Mouse (Mus musculus) erythroblast, embryonic 14.5 days (primary cell): ENCODE results near the gene 1600014C23Rik. TPM values are rescaled to one million over a fixed set of nuclear protein-coding genes. Genes with fewer than 3 reads are reported as not detected.

Experiments used
- H3K27me3 ChIP-seq: 2 replicates; pipeline ENCODE4 v1.6.1; 2012; ENCODE audit warnings: inconsistent platforms; ENCODE audit not compliant: control insufficient read depth
- H3K36me3 ChIP-seq: 2 replicates; pipeline ENCODE4 v1.6.1; 2012; ENCODE audit warnings: mild to moderate bottlenecking, inconsistent platforms; ENCODE audit not compliant: control insufficient read depth
- H3K4me1 ChIP-seq: 2 replicates; pipeline ENCODE4 v1.6.1; 2012; ENCODE audit warnings: inconsistent platforms; ENCODE audit not compliant: control insufficient read depth
- H3K4me3 ChIP-seq: replicated peaks from 2 replicates; pipeline ENCODE3; 2012; ENCODE audit warnings: moderate library complexity, mild to moderate bottlenecking, inconsistent platforms
- H3K9me3 ChIP-seq: 2 replicates; pipeline ENCODE4 v1.6.1; 2012; ENCODE audit warnings: low read length, inconsistent platforms, mixed read lengths; ENCODE audit not compliant: control insufficient read depth
- GATA1 ChIP-seq: IDR thresholded peaks from 2 replicates; pipeline ENCODE4 v1.6.1; 2012; ENCODE audit warnings: low read length, inconsistent platforms, mixed read lengths
- TAL1 ChIP-seq: IDR thresholded peaks from 3 replicates; pipeline ENCODE4 v1.6.1; 2012; ENCODE audit warnings: low read length, inconsistent platforms, mixed read lengths
- polyA plus RNA-seq: library from polyadenylated mRNA; stranded (reverse); fragments of >175 nt; gene quantifications from 2 replicates; pipeline ENCODE4 v1.2.3, GENCODE M21; 2012

The 1600014C23Rik gene
- polyA plus RNA-seq, 1 experiment, result not detected

DNA sequence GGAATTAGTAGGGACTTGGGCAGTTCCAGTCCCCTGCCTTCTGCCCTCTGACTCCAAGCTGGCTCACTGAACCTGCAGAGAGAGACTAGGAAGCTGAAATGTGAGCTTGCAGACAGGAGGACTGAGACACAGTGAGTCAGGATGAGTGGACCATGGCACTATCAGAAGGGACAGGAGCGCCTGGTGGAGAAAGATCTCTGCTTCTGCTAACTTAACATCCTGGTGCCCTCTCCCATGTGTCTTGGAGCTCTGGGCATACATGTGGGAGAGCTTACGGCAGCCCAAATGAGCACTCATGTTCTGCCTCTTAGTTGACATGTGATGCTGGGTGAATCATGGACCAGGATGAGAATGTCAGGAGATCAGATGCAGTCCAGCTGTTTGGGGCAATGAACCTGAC lies 12.0 kb upstream of the 1600014C23Rik start:
- no peaks in the 10 kb centered on the region for H3K9me3 ChIP-seq
- H3K36me3 ChIP-seq, result no peaks in the 10 kb centered on the region
- no peak for TF ChIP-seq GATA1
- TF ChIP-seq TAL1, result peak; percentile 46; the same call in 1 of the 3 replicates
- no peak overlapping the region for H3K4me3 ChIP-seq
- no peaks in the 10 kb centered on the region; the same call in 1 of the 2 replicates for H3K27me3 ChIP-seq
- peaks cover 66% of the 10 kb centered on the region for H3K4me1 ChIP-seq

DNA sequence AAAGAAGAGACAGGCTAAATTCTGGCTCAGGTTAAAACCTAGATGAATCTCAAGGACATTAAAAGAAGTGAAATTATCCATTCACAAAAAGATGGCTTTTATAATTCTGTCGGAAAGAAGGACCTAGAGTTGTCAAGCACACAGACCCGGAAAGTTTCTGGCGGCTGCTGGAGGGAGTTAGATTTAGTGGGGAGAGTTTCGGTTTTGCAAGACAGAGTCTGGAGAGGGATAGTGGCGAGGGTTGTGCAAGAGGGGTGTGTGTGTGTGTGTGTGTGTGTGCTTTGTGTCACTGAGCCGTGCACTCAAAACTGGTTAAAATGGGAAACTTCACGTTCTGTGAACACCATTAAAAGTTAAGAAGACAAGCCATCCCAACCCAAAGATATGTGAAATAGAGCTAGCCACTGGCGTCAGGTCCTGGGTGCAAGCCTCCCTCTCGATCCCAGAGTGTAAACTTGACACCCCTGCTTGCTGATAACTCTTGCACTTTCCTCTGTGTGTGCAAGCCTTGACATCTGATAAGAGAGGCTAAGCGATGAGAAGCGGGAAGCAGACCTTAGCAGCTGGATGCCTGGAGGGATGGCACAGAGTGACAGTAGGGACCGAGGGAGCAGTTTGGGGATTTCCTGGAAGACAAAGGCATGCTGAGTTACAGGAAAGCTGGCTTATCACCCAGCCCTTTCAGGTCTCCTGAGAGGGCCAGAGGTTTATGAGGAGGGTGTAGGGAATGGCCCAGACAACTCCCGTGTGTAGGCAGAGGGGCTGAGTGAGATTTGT lies 8.9 kb upstream of the 1600014C23Rik start:
- H3K9me3 ChIP-seq, result no peaks in the 10 kb centered on the region
- no peak for TF ChIP-seq GATA1
- no peak for TF ChIP-seq TAL1
- no peaks in the 10 kb centered on the region for H3K36me3 ChIP-seq
- H3K4me3 ChIP-seq, result no peak overlapping the region
- peaks cover 55% of the 10 kb centered on the region for H3K4me1 ChIP-seq
- no peaks in the 10 kb centered on the region; the same call in 1 of the 2 replicates for H3K27me3 ChIP-seq

DNA sequence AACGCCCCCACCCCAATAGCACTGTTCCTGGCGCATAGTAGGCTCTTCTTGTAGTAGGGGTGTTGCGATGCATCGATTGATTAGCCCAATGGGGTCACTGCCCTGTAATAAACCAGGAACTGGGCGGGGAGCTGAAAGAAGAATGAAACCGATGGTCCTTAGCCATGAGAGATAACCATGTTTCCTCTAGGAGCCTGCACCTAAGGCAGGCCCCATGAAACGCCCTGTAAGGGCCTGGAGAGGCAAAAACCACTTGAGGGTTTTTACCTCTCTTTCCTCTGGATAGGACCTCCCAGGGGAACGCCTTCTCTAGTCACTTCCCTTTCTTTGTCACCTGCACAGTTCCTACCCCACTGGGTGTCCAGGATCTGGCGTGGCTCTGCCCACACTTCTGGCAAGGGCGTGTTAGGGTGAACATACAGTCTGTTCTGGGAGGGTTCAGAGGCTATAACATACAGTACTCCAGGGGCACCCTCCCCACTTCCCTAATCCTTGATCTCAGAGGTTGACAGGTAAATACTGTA lies 3.5 kb upstream of the 1600014C23Rik start:
- Histone ChIP-seq H3K9me3 (no peaks in the 10 kb centered on the region), H3K36me3 (no peaks in the 10 kb centered on the region), H3K4me1 (peaks cover 53% of the 10 kb centered on the region), H3K27me3 (peaks cover 29% of the 10 kb centered on the region), H3K4me3 (peak overlapping the region; percentile 72)
- no peak for TF ChIP-seq GATA1
- no peak for TF ChIP-seq TAL1

DNA sequence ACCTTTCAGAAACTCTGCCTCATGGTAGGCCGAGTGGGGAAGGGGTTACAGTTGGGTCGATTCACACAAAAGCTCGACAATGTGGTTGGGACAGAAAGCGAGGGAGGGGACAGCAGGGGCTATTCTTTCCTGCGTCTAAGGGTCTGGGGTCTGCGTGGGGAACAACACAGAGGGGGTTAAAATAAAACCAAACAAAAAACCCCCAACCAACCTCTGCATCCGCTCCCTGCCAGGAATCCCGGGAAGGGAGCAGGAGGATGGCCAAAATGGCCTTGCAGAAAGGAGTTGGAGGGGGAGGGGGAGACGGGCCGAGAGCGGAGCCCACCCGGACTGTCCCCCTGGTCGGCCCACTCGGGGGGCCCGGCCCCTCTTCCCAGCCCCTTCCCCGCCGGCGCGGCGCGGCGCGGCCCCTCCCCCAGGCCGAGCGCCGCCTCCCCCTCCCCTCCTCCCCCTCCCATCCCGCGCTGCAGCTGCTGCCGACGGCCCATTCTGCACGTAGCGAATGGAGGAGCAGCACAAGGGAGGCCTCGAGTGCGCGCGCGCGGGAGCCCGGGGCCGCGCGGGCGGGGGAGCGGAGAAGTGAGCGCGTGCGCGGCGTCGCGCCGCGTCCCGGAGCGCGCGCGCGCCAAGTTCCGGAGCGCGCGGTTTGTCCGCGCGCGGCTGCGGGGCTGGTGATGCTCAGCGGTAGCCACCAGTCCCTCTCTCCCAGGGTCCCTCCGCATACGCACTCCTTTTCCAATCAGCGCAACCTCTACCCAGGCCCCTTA lies 2.9 kb upstream of the 1600014C23Rik start:
- Histone ChIP-seq H3K4me1 (peaks cover 50% of the 10 kb centered on the region), H3K9me3 (no peaks in the 10 kb centered on the region), H3K36me3 (no peaks in the 10 kb centered on the region), H3K4me3 (peak overlapping the region; percentile 72), H3K27me3 (peaks cover 34% of the 10 kb centered on the region)
- TF ChIP-seq TAL1 (no peak), GATA1 (no peak)

- TF ChIP-seq TAL1 (no peak), GATA1 (no peak)
- peaks cover 50% of the 10 kb centered on the region for H3K4me1 ChIP-seq
- peak overlapping the region; percentile 72 for H3K4me3 ChIP-seq
- peaks cover 36% of the 10 kb centered on the region for H3K27me3 ChIP-seq
- H3K9me3 ChIP-seq, result no peaks in the 10 kb centered on the region
- H3K36me3 ChIP-seq, result no peaks in the 10 kb centered on the region
Measured at GRCm38 (mm10) chr17:45735382-45736310, 2.0 kb upstream of the 1600014C23Rik start.

DNA sequence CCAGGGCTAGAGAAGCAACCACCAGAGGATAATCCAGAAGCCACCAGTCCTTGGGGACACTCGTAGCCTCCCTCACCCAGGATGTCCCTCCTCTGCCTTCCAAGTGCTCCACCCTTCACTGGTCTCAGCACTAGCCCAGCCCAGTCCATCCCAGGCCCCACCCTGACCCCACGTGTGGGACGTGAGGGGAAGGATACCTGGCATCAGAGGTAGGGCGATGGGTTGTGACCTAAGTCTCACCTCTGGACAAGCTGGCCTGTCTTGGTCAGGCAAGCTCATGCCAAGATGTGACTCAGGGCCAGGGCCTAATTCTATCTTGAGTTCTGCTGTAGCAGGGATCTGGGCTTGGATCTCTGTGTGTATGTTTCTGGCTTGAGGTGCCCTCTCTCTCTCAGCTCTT lies 1.2 kb upstream of the 1600014C23Rik start:
- peaks cover 50% of the 10 kb centered on the region for H3K4me1 ChIP-seq
- no peaks in the 10 kb centered on the region for H3K36me3 ChIP-seq
- H3K4me3 ChIP-seq, result no peak overlapping the region
- TF ChIP-seq TAL1, result no peak
- no peak for TF ChIP-seq GATA1
- peaks cover 36% of the 10 kb centered on the region for H3K27me3 ChIP-seq
- H3K9me3 ChIP-seq, result no peaks in the 10 kb centered on the region

DNA sequence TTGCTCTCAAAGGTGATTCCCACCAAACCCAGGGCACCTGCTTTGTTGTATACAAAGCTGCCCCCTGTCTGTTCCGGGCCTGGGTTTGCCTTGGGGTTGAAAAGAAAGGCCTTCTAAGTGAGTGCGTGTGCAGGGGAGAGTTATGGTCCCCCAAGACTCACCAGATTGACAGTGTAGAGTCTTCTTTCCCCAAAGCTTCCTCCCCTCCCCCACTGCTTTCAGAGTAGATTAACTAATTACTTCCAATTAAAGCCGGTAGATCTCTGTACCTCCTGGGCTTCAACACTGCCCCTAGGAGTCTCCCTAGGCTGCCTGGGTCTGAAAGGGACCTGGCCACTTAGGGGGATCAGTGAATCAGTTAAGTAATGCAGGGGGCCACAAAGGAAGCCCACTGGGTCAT lies 689 bp upstream of the 1600014C23Rik start:
- Histone ChIP-seq H3K36me3 (no peaks in the 10 kb centered on the region), H3K4me1 (peaks cover 48% of the 10 kb centered on the region), H3K4me3 (no peak overlapping the region), H3K9me3 (no peaks in the 10 kb centered on the region), H3K27me3 (peaks cover 36% of the 10 kb centered on the region)
- no peak for TF ChIP-seq TAL1
- no peak for TF ChIP-seq GATA1

DNA sequence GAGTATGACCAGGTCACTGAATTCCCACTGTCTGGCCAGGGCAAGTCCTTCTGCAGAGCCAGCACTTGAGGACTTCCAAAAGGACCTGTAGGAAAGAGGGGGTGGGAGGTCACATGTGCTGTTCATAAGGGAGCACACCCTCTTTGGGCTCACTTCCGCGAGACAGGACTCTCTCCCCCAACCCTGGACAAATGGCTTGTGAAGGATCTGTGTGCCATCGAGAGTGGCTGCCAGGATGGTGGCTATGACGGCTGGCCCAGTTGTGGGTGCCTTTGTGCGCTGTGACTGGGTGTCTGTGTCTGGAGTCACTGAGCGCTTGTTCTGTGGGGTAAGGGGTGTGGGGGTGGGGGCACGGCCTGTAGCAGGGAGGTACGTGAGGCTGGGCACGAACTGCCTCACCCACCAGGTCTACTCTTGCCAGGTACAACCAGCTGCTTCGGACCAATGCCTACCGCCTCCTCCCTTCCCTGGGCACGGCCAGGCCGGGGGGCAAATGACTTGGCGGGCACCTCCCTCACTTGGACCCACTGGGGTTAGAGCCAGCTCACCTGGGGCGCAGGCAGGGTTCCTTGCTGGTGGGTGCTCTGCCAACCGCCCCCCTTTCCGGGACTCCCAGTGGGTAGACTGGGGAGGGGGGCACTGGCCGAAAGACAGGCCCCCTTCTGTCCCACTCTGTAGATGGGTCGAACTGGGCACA lies 458 bp downstream of the 1600014C23Rik start:
- TF ChIP-seq GATA1 (no peak), TAL1 (no peak)
- Histone ChIP-seq H3K4me1 (peaks cover 45% of the 10 kb centered on the region), H3K4me3 (no peak overlapping the region), H3K27me3 (peaks cover 36% of the 10 kb centered on the region), H3K9me3 (no peaks in the 10 kb centered on the region), H3K36me3 (no peaks in the 10 kb centered on the region)
